ENCODE assay signal across 19 mouse cellular contexts in genomic region chr2:75479546-75479945, GRCm38 (mm10).
"Had no signal": no experiment of that assay in that cellular context is flagged by ENCODE, and none has a peak within 500 bp of the region (broad histone marks: within the 10 kb centered on the region; RNA-seq: fewer than 3 reads in every experiment).

No protein-coding gene starts in this region.

- H3K4me2 ChIP-seq: liver, embryonic 13.5 days; liver, embryonic 15.5 days; lung, embryonic 15.5 days; midbrain, embryonic 11.5 days; midbrain, embryonic 13.5 days; neural tube, embryonic 12.5 days; stomach, embryonic 15.5 days had no signal

- ATAC-seq: liver, postnatal 0 days; lung, postnatal 0 days; midbrain, embryonic 13.5 days; midbrain, embryonic 16.5 days had no signal

- H3K4me3 ChIP-seq: liver, embryonic 13.5 days; liver, embryonic 15.5 days; lung, embryonic 15.5 days; megakaryocyte, embryonic 14.5 days; midbrain, embryonic 13.5 days; neural tube, embryonic 12.5 days; stomach, embryonic 15.5 days had no signal

- H3K27me3 ChIP-seq: liver, embryonic 13.5 days; liver, embryonic 15.5 days; midbrain, embryonic 13.5 days; neural tube, embryonic 12.5 days; stomach, embryonic 15.5 days had no signal

- H3K4me1 ChIP-seq: liver, embryonic 13.5 days; liver, embryonic 15.5 days; megakaryocyte, embryonic 14.5 days; stomach, embryonic 15.5 days had no signal

- H3K27ac ChIP-seq: liver, embryonic 13.5 days; liver, embryonic 15.5 days; lung, embryonic 15.5 days; midbrain, embryonic 13.5 days; neural tube, embryonic 12.5 days; stomach, embryonic 15.5 days; stomach, postnatal 0 days had no signal

- H3K36me3 ChIP-seq: liver, embryonic 13.5 days; liver, embryonic 15.5 days; lung, embryonic 15.5 days; midbrain, embryonic 13.5 days; neural tube, embryonic 12.5 days; stomach, embryonic 15.5 days had no signal

- DNase-seq: liver, embryonic 13.5 days; liver, postnatal 0 days; lung, adult 2 months; lung, postnatal 14 days; lung, postnatal 4 days; right cerebral cortex, postnatal 14 days; thymus, adult 2 months; thymus, postnatal 25 days; thymus, postnatal 4 days had no signal

- H3K9me3 ChIP-seq: liver, embryonic 13.5 days; liver, embryonic 15.5 days; lung, embryonic 15.5 days; megakaryocyte, embryonic 14.5 days; midbrain, embryonic 13.5 days; neural tube, embryonic 12.5 days; stomach, embryonic 15.5 days had no signal

- H3K9ac ChIP-seq: liver, embryonic 13.5 days; liver, embryonic 15.5 days; liver, postnatal 0 days; lung, embryonic 15.5 days; midbrain, embryonic 13.5 days; neural tube, embryonic 12.5 days; stomach, embryonic 15.5 days had no signal
